Mouse (Mus musculus) kidney, adult 2 months (tissue): ENCODE measurements at regions not wholly inside any gene's neighbourhood (a gene's known extent, or its start where the extent isn't known, plus 50 kb on each side); places are given as distances from the start of the nearest gene placed in this dataset.

Source experiments
- DNase-seq: peaks from one replicate; pipeline ENCODE4 v3.0.0; 2021
- H3K27ac ChIP-seq: fragments of 200-500 bp; 2 replicates; pipeline ENCODE4 v1.5.1; 2012; ENCODE audit warnings: low read depth, low read length, control low read depth, inconsistent platforms; ENCODE audit not compliant: insufficient read depth
- H3K27me3 ChIP-seq: fragments of 200-500 bp; replicated peaks from 2 replicates; pipeline ENCODE4 v1.6.1; 2012; ENCODE audit warnings: mild to moderate bottlenecking, moderate library complexity, low read length, inconsistent platforms; ENCODE audit not compliant: control insufficient read depth, insufficient read depth
- H3K36me3 ChIP-seq: fragments of 200-500 bp; 2 replicates; pipeline ENCODE4 v1.6.1; 2012; ENCODE audit warnings: mild to moderate bottlenecking, moderate library complexity, low read length, inconsistent platforms; ENCODE audit not compliant: control insufficient read depth, insufficient read depth
- H3K4me1 ChIP-seq: fragments of 200-500 bp; 2 replicates; pipeline ENCODE4 v1.6.1; 2011; ENCODE audit warnings: low read length; ENCODE audit not compliant: control insufficient read depth, insufficient read depth
- H3K4me3 ChIP-seq: fragments of 200-500 bp; 2 replicates; pipeline ENCODE4 v1.5.1; 2011; ENCODE audit warnings: mild to moderate bottlenecking, low read depth, low read length, control low read depth; ENCODE audit not compliant: insufficient read depth
- CTCF ChIP-seq: fragments of 200-500 bp; conservative IDR thresholded peaks from 2 replicates; pipeline ENCODE4 v1.5.1; 2011; ENCODE audit warnings: low read depth, mild to moderate bottlenecking, control low read depth, low read length, moderate library complexity, mixed read lengths; ENCODE audit not compliant: insufficient read depth, insufficient read length
- POLR2A ChIP-seq: fragments of 200-500 bp; IDR thresholded peaks from one replicate; pipeline ENCODE4 v1.6.1; 2011; ENCODE audit warnings: low read depth, low read length, control low read depth
- WGBS: fragments of 180-500 bp; shearing (Covaris S2); methylation state at CpG from one replicate; pipeline ENCODE4 v1.1.7; 2018; 5-methylcytosine and 5-hydroxymethylcytosine counted together

- peak; percentile 82 for DNase-seq
- Histone ChIP-seq H3K36me3 (no peaks in the 10 kb centered on the region), H3K27ac (peak overlapping the region; percentile 82), H3K4me1 (peaks cover 30% of the 10 kb centered on the region), H3K27me3 (no peaks in the 10 kb centered on the region), H3K4me3 (no peak overlapping the region)
- WGBS = 45% methylated on average over 6 of the region's 6 CpGs
- TF ChIP-seq POLR2A (no peak), CTCF (no peak)
Measured at GRCm38 (mm10) chr17:84875031-84875430, 81.5 kb upstream of the Ppm1b start.

GRCm38 (mm10) chr17:84876037-84876436 is 80.5 kb upstream of the Ppm1b start:
- Histone ChIP-seq H3K27ac (no peak overlapping the region), H3K27me3 (no peaks in the 10 kb centered on the region)
- WGBS = 85% methylated on average over 4 of the region's 4 CpGs

GRCm38 (mm10) chr17:84877176-84877863 is 79.2 kb upstream of the Ppm1b start:
- H3K36me3 ChIP-seq = no peaks in the 10 kb centered on the region
- H3K4me1 ChIP-seq = peaks cover 30% of the 10 kb centered on the region
- no peak overlapping the region for H3K4me3 ChIP-seq
- no peaks in the 10 kb centered on the region for H3K27me3 ChIP-seq
- 49% methylated on average over 14 of the region's 14 CpGs for WGBS
- TF ChIP-seq POLR2A (no peak), CTCF (no peak)
- peak overlapping the region; percentile 22; the same call in 1 of the 2 replicates for H3K27ac ChIP-seq
- DNase-seq = peak; percentile 18

More at GRCm38 (mm10) chr17:84876037-84876436, 80.5 kb upstream of the Ppm1b start:
- Histone ChIP-seq H3K4me1 (peaks cover 30% of the 10 kb centered on the region), H3K36me3 (no peaks in the 10 kb centered on the region), H3K4me3 (no peak overlapping the region)
- TF ChIP-seq POLR2A (no peak), CTCF (no peak)
- no peak for DNase-seq

- Histone ChIP-seq H3K36me3 (no peaks in the 10 kb centered on the region), H3K4me3 (no peak overlapping the region), H3K4me1 (peaks cover 27% of the 10 kb centered on the region), H3K27me3 (no peaks in the 10 kb centered on the region), H3K27ac (peak overlapping the region; percentile 82; the same call in 1 of the 2 replicates)
- WGBS = 11% methylated on average over 10 of the region's 10 CpGs
- peak; percentile 83 for DNase-seq
- TF ChIP-seq CTCF = peak; percentile 90
- no peak for TF ChIP-seq POLR2A
Measured at GRCm38 (mm10) chr17:84877864-84878224, 78.7 kb upstream of the Ppm1b start.

GRCm38 (mm10) chr17:84878316-84878715 is 78.2 kb upstream of the Ppm1b start:
- Histone ChIP-seq H3K27me3 (no peaks in the 10 kb centered on the region), H3K4me1 (peaks cover 25% of the 10 kb centered on the region), H3K27ac (peak overlapping the region; percentile 82), H3K4me3 (no peak overlapping the region), H3K36me3 (no peaks in the 10 kb centered on the region)
- TF ChIP-seq POLR2A (no peak), CTCF (no peak)
- peak; percentile 4 for DNase-seq
- WGBS = 77% methylated on average over 5 of the region's 5 CpGs

GRCm38 (mm10) chr17:84879146-84879545 is 77.4 kb upstream of the Ppm1b start:
- WGBS = 54% methylated on average over 10 of the region's 10 CpGs
- H3K4me3 ChIP-seq = no peak overlapping the region
- DNase-seq = peak; percentile 90
- no peaks in the 10 kb centered on the region for H3K27me3 ChIP-seq
- no peaks in the 10 kb centered on the region for H3K36me3 ChIP-seq
- H3K27ac ChIP-seq = peak overlapping the region; percentile 82; the same call in 1 of the 2 replicates
- TF ChIP-seq CTCF = no peak
- TF ChIP-seq POLR2A = no peak
- peaks cover 19% of the 10 kb centered on the region for H3K4me1 ChIP-seq

GRCm38 (mm10) chr17:84880946-84881345 is 75.6 kb upstream of the Ppm1b start:
- Histone ChIP-seq H3K27ac (no peak overlapping the region), H3K4me1 (peaks cover 11% of the 10 kb centered on the region), H3K4me3 (no peak overlapping the region), H3K27me3 (no peaks in the 10 kb centered on the region), H3K36me3 (no peaks in the 10 kb centered on the region)
- no peak for TF ChIP-seq POLR2A
- TF ChIP-seq CTCF = no peak
- no peak for DNase-seq
- WGBS = 68% methylated on average over 2 of the region's 2 CpGs
